Mouse (Mus musculus) ES-Bruce4 (cell line): ENCODE results near the gene Zxdc.

Source experiments
- CTCF ChIP-seq: IDR thresholded peaks from one replicate; pipeline ENCODE4 v1.8.1; 2011; ENCODE audit warnings: low read depth, low read length
- EP300 ChIP-seq: IDR thresholded peaks from 2 replicates; pipeline ENCODE4 v1.6.1; 2011; ENCODE audit warnings: low read depth, low read length; ENCODE audit not compliant: insufficient read depth
- POLR2A ChIP-seq: IDR thresholded peaks from one replicate; pipeline ENCODE4 v1.8.1; 2011; ENCODE audit warnings: low read length; ENCODE audit not compliant: insufficient read depth

DNA sequence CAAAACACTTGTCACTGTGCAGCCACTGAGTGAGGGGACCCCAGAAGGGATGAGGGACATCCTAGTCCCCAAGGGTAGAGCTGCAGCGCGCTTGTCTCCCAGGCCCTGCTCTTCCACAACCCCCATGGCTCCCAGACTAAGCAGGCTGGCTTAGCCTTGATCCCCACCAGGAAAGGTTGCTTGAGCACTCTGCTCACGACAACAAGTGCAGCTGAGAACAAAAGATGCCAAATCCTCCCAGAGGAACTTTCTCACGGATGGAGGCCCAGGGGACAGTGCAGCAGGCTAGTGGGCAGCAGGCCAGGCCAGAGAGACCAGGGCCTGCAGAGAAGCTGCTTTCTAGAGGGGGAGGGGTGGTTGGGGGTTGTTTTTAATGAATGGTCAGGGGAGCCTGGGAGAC is 77.6 kb downstream of the Zxdc start:
- no peak for TF ChIP-seq CTCF
- TF ChIP-seq EP300, result no peak
- no peak for TF ChIP-seq POLR2A
